Mouse (Mus musculus): ENCODE measurements around the gene Plscr2. TPM values are rescaled to one million over a fixed set of nuclear protein-coding genes. Genes with fewer than 3 reads are reported as not detected.
A peak's percentile ranks its signal among the peaks of the same experiment; 100 is the strongest.

Plscr2 gene
- polyA plus RNA-seq (2014; fragmentation: Nextera tagmentation; extraction: Ambion mirVana): 0.20 TPM in 1 of 2 replicates, not detected in the other

- Histone ChIP-seq H3K4me3 (ENCODE audit: low read depth, low read length) (no peak within 1 kb of the TSS), H3K27me3 (ENCODE audit: control insufficient read depth, insufficient read depth, low read length) (no peaks in the 10 kb centered on the region), H3K4me1 (ENCODE audit: control insufficient read depth, insufficient read depth, low read length) (no peaks in the 10 kb centered on the region), H3K36me3 (ENCODE audit: control insufficient read depth, insufficient read depth, low read length) (no peaks in the 10 kb centered on the region), H3K4me2 (ENCODE audit: low read depth) (no peak within 1 kb of the TSS), H3K27ac (ENCODE audit: low read depth, low read length) (no peak within 1 kb of the TSS), H3K9me3 (ENCODE audit: control insufficient read depth, low read length) (no peaks in the 10 kb centered on the region), H3K9ac (ENCODE audit: low read length) (no peak within 1 kb of the TSS)
- WGBS: 84% methylated on average over 9 of the region's 9 CpGs
- ATAC-seq (ENCODE audit: insufficient read depth, low FRiP score, low TSS enrichment): no peak
- no peak for DNase-seq (ENCODE audit: low spot score)
These were observed at the start of gene Plscr2 for GRCm38 (mm10) chr9:92275486-92276207. TSS of gene Plscr2 (plus strand) at chr9:92275602.

GRCm38 (mm10) chr9:92226127-92226655 is 49.2 kb upstream of the Plscr2 start:
- Histone ChIP-seq H3K4me1 (ENCODE audit: control insufficient read depth, insufficient read depth, low read length) (no peaks in the 10 kb centered on the region), H3K9me3 (ENCODE audit: control insufficient read depth, low read length) (no peaks in the 10 kb centered on the region), H3K36me3 (ENCODE audit: control insufficient read depth, insufficient read depth, low read length) (no peaks in the 10 kb centered on the region), H3K27ac (ENCODE audit: low read depth, low read length) (no peak overlapping the region), H3K9ac (ENCODE audit: low read length) (no peak overlapping the region), H3K27me3 (ENCODE audit: control insufficient read depth, insufficient read depth, low read length) (no peaks in the 10 kb centered on the region), H3K4me2 (ENCODE audit: low read depth) (no peak overlapping the region), H3K4me3 (ENCODE audit: low read depth, low read length) (no peak overlapping the region)
- WGBS: 91% methylated on average over 3 of the region's 3 CpGs
- no peak for DNase-seq (ENCODE audit: low spot score)
- no peak for ATAC-seq (ENCODE audit: insufficient read depth, low FRiP score, low TSS enrichment)

DNA sequence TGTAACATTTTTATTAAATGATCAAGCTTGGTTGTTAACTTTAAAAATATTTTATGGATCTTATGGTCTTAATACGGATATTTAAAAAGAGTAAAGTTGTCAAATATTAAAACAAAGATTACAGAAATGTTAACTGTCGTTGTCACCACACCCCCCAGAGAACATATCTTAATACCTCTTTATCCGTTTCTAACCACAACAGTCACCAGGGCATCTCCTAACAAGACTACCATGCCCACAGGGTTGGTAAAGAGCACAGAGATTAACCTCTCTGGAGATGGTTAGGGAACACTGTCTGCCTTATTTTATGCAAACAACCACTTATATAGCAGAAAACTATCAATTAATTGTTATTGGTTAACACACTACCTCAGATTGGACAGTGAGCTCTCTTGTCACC is 48.6 kb upstream of the Plscr2 start:
- DNase-seq (ENCODE audit: low spot score) (no peak), ATAC-seq (ENCODE audit: insufficient read depth, low FRiP score, low TSS enrichment) (no peak)
- H3K9me3 ChIP-seq (ENCODE audit: control insufficient read depth, low read length): no peaks in the 10 kb centered on the region
- H3K4me2 ChIP-seq (ENCODE audit: low read depth): no peak overlapping the region
- no peak overlapping the region for H3K27ac ChIP-seq (ENCODE audit: low read depth, low read length)
- H3K4me1 ChIP-seq (ENCODE audit: control insufficient read depth, insufficient read depth, low read length): no peaks in the 10 kb centered on the region
- H3K27me3 ChIP-seq (ENCODE audit: control insufficient read depth, insufficient read depth, low read length): no peaks in the 10 kb centered on the region
- WGBS: 85% methylated on average over 3 of the region's 3 CpGs
- H3K9ac ChIP-seq (ENCODE audit: low read length): no peak overlapping the region
- no peak overlapping the region for H3K4me3 ChIP-seq (ENCODE audit: low read depth, low read length)
- no peaks in the 10 kb centered on the region for H3K36me3 ChIP-seq (ENCODE audit: control insufficient read depth, insufficient read depth, low read length)

GRCm38 (mm10) chr9:92228867-92229832 is 46.3 kb upstream of the Plscr2 start:
- no peak overlapping the region for H3K4me3 ChIP-seq (ENCODE audit: low read depth, low read length)
- no peak for DNase-seq (ENCODE audit: low spot score)
- H3K4me2 ChIP-seq (ENCODE audit: low read depth): no peak overlapping the region
- no peaks in the 10 kb centered on the region for H3K36me3 ChIP-seq (ENCODE audit: control insufficient read depth, insufficient read depth, low read length)
- H3K9ac ChIP-seq (ENCODE audit: low read length): no peak overlapping the region
- H3K27me3 ChIP-seq (ENCODE audit: control insufficient read depth, insufficient read depth, low read length): no peaks in the 10 kb centered on the region
- no peaks in the 10 kb centered on the region for H3K4me1 ChIP-seq (ENCODE audit: control insufficient read depth, insufficient read depth, low read length)
- H3K27ac ChIP-seq (ENCODE audit: low read depth, low read length): no peak overlapping the region
- H3K9me3 ChIP-seq (ENCODE audit: control insufficient read depth, low read length): no peaks in the 10 kb centered on the region
- WGBS: 88% methylated on average over 16 of the region's 16 CpGs
- ATAC-seq (ENCODE audit: insufficient read depth, low FRiP score, low TSS enrichment): no peak

GRCm38 (mm10) chr9:92229833-92230205 is 45.6 kb upstream of the Plscr2 start:
- Histone ChIP-seq H3K4me3 (ENCODE audit: low read depth, low read length) (no peak overlapping the region), H3K4me2 (ENCODE audit: low read depth) (no peak overlapping the region), H3K9ac (ENCODE audit: low read length) (no peak overlapping the region), H3K27ac (ENCODE audit: low read depth, low read length) (no peak overlapping the region), H3K9me3 (ENCODE audit: control insufficient read depth, low read length) (no peaks in the 10 kb centered on the region), H3K27me3 (ENCODE audit: control insufficient read depth, insufficient read depth, low read length) (no peaks in the 10 kb centered on the region), H3K4me1 (ENCODE audit: control insufficient read depth, insufficient read depth, low read length) (no peaks in the 10 kb centered on the region), H3K36me3 (ENCODE audit: control insufficient read depth, insufficient read depth, low read length) (no peaks in the 10 kb centered on the region)
- no peak for ATAC-seq (ENCODE audit: insufficient read depth, low FRiP score, low TSS enrichment)
- DNase-seq (ENCODE audit: low spot score): no peak
- 73% methylated on average over 2 of the region's 2 CpGs for WGBS

DNA sequence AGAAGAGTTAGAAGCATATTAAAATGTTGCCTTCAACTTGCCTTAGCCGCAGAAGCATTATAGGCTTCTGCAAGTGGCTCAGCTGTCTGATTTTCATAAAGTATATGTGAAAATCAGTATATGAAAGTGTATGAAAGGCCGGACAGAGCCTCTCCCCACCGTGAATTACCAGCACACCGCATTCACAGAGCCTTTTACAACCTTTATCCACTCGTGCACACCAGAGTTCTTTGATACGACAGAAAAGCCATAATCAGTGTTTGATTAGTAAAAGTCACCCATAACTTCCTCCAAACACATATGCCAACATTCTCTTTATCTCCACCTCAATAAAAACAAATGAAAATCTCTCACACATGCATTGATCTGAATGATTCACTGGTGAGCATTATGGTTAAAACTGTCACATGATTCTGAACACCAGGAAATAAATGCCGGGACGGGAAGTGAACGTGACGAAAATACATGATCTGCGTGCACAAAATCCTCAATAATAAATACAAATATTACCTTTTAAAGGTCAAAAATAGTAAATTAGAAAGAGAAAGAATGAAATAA is 40.4 kb upstream of the Plscr2 start:
- Histone ChIP-seq H3K36me3 (ENCODE audit: control insufficient read depth, insufficient read depth, low read length) (no peaks in the 10 kb centered on the region), H3K27me3 (ENCODE audit: control insufficient read depth, insufficient read depth, low read length) (no peaks in the 10 kb centered on the region), H3K4me1 (ENCODE audit: control insufficient read depth, insufficient read depth, low read length) (no peaks in the 10 kb centered on the region), H3K9ac (ENCODE audit: low read length) (no peak overlapping the region), H3K4me2 (ENCODE audit: low read depth) (no peak overlapping the region), H3K4me3 (ENCODE audit: low read depth, low read length) (no peak overlapping the region), H3K9me3 (ENCODE audit: control insufficient read depth, low read length) (no peaks in the 10 kb centered on the region), H3K27ac (ENCODE audit: low read depth, low read length) (no peak overlapping the region)
- WGBS: 88% methylated on average over 11 of the region's 11 CpGs
- no peak for DNase-seq (ENCODE audit: low spot score)
- no peak for ATAC-seq (ENCODE audit: insufficient read depth, low FRiP score, low TSS enrichment)

GRCm38 (mm10) chr9:92248773-92249446 is 26.5 kb upstream of the Plscr2 start:
- ATAC-seq (ENCODE audit: insufficient read depth, low FRiP score, low TSS enrichment) (no peak), DNase-seq (ENCODE audit: low spot score) (no peak)
- H3K4me3 ChIP-seq (ENCODE audit: low read depth, low read length): no peak overlapping the region
- no peaks in the 10 kb centered on the region for H3K36me3 ChIP-seq (ENCODE audit: control insufficient read depth, insufficient read depth, low read length)
- no peaks in the 10 kb centered on the region for H3K4me1 ChIP-seq (ENCODE audit: control insufficient read depth, insufficient read depth, low read length)
- no peaks in the 10 kb centered on the region for H3K27me3 ChIP-seq (ENCODE audit: control insufficient read depth, insufficient read depth, low read length)
- H3K9me3 ChIP-seq (ENCODE audit: control insufficient read depth, low read length): no peaks in the 10 kb centered on the region
- WGBS: 90% methylated on average over 7 of the region's 7 CpGs
- H3K4me2 ChIP-seq (ENCODE audit: low read depth): no peak overlapping the region
- H3K9ac ChIP-seq (ENCODE audit: low read length): no peak overlapping the region
- no peak overlapping the region for H3K27ac ChIP-seq (ENCODE audit: low read depth, low read length)

DNA sequence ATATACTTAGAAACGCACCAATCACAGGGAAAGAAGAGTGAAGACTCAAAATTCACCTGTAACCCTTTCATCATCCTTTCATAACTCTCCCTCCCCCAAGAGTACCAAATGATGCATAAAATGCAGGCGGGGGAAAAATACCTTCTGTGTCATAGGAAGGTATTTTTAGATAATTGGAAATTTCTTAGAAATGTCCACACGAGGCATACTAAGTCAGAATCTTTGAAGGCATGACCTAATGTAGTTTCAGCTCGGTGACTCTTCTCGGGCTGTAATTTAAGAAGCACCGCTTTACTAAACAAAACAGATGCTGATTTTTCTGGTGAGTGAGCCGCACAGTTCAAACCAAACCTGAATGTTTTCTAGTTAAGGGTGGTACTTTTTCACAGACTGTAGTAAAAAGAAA is 26.0 kb upstream of the Plscr2 start, which contains the start of gene Plscr1:
Plscr1 (plus strand) TSS at position 304 of the 406 bp plus-strand sequence.
- DNase-seq (ENCODE audit: low spot score) (no peak), ATAC-seq (ENCODE audit: insufficient read depth, low FRiP score, low TSS enrichment) (no peak)
- no peaks in the 10 kb centered on the region for H3K27me3 ChIP-seq (ENCODE audit: control insufficient read depth, insufficient read depth, low read length)
- peak within 1 kb of the TSS; percentile 49 for H3K4me3 ChIP-seq (ENCODE audit: low read depth, low read length)
- H3K4me2 ChIP-seq (ENCODE audit: low read depth): peak within 1 kb of the TSS; percentile 66
- 41% methylated on average over 7 of the region's 7 CpGs for WGBS
- no peaks in the 10 kb centered on the region for H3K9me3 ChIP-seq (ENCODE audit: control insufficient read depth, low read length)
- peak within 1 kb of the TSS; percentile 70 for H3K27ac ChIP-seq (ENCODE audit: low read depth, low read length)
- peak within 1 kb of the TSS; percentile 65 for H3K9ac ChIP-seq (ENCODE audit: low read length)
- no peaks in the 10 kb centered on the region for H3K4me1 ChIP-seq (ENCODE audit: control insufficient read depth, insufficient read depth, low read length)
- H3K36me3 ChIP-seq (ENCODE audit: control insufficient read depth, insufficient read depth, low read length): no peaks in the 10 kb centered on the region
